Mouse (Mus musculus): ENCODE data around the gene Slc25a44. TPM values are rescaled to one million over a fixed set of nuclear protein-coding genes. Genes with fewer than 3 reads are reported as not detected.
"Not testable (repeated sequence)": the region's sequence is repeated elsewhere in the genome, so short reads cannot be mapped to it uniquely, and the experiment has no call there.

The Slc25a44 gene
- total RNA-seq, 1 experiment from 2014 or later: 42.9 TPM

- not testable (repeated sequence) for DNase-seq
Measured at GRCm38 (mm10) chr3:88367517-88367916, 57.4 kb downstream of the Slc25a44 start.

- peak; percentile 48 for DNase-seq
Measured at GRCm38 (mm10) chr3:88366830-88367428, 58.0 kb downstream of the Slc25a44 start.

- DNase-seq: no peak
Measured at GRCm38 (mm10) chr3:88365705-88366361, 59.1 kb downstream of the Slc25a44 start.

- peak; percentile 50 for DNase-seq
Measured at GRCm38 (mm10) chr3:88364337-88364736, 60.6 kb downstream of the Slc25a44 start, which contains the start of gene Paqr6. Paqr6 (plus strand) TSS chr3:88364584.

- DNase-seq: no peak
Measured at GRCm38 (mm10) chr3:88363700-88364099, 61.2 kb downstream of the Slc25a44 start.

GRCm38 (mm10) chr3:88361612-88362313 lies 63.2 kb downstream of the Slc25a44 start:
- DNase-seq: no peak

- DNase-seq: no peak
Measured at GRCm38 (mm10) chr3:88361096-88361495, 63.8 kb downstream of the Slc25a44 start.

Small RNA genes lying within 50 kb of the gene (microRNA-seq; reads per million reads assigned to microRNA genes)
- gene Mir7011: 0 to 0.69 reads per million in 2 experiments

Other genes starting within 250 kb of the Slc25a44 start
- 4.0 and 4.4 TPM in 2 replicates for gene Rhbg, start 170.4 kb downstream of the Slc25a44 start, total RNA-seq (2021)
- 1.6 and 2.5 TPM in 2 replicates for gene Gm38392, start 137.9 kb downstream of the Slc25a44 start, total RNA-seq (2021)
- gene Tsacc, start 128.1 kb downstream of the Slc25a44 start, total RNA-seq (2021): 8.9 and 11.3 TPM in 2 replicates
- gene Cct3, start 128.0 kb downstream of the Slc25a44 start, total RNA-seq (2021): 277 and 284 TPM in 2 replicates
- 183 and 214 TPM in 2 replicates for gene Glmp, start 100.1 kb downstream of the Slc25a44 start, total RNA-seq (2021)
- gene Tmem79, start 89.0 kb downstream of the Slc25a44 start, total RNA-seq (2021): 6.6 and 7.8 TPM in 2 replicates
- gene Smg5, start 88.9 kb downstream of the Slc25a44 start, total RNA-seq (2021): 55.3 and 59.1 TPM in 2 replicates
- 1.6 and 1.9 TPM in 2 replicates for gene Paqr6, start 60.6 kb downstream of the Slc25a44 start, total RNA-seq (2021)
- gene Bglap3, start 52.4 kb downstream of the Slc25a44 start, total RNA-seq (2021): 0.79 and 2.3 TPM in 2 replicates
- gene Bglap2, start 46.4 kb downstream of the Slc25a44 start, total RNA-seq (2021): 1.0 TPM in 1 of 2 replicates, not detected in the other
- 4.3 TPM in 1 of 2 replicates, not detected in the other for gene Bglap, start 40.7 kb downstream of the Slc25a44 start, total RNA-seq (2021)
- 34.9 and 41.2 TPM in 2 replicates for gene Pmf1, start 14.8 kb downstream of the Slc25a44 start, total RNA-seq (2021)
- 6.0 and 6.2 TPM in 2 replicates for gene Sema4a, start 36.0 kb upstream of the Slc25a44 start, total RNA-seq (2021)
- gene Lmna, start 84.8 kb upstream of the Slc25a44 start, total RNA-seq (2021): 90.6 and 91.1 TPM in 2 replicates
- gene Mex3a, start 107.3 kb upstream of the Slc25a44 start, total RNA-seq (2021): 3.3 and 3.5 TPM in 2 replicates
- gene Rab25, start 123.2 kb upstream of the Slc25a44 start, total RNA-seq (2021): not detected in 2 replicates
- gene Lamtor2, start 127.9 kb upstream of the Slc25a44 start, total RNA-seq (2021): 148 and 150 TPM in 2 replicates
- 74.3 and 87.0 TPM in 2 replicates for gene Ubqln4, start 128.6 kb upstream of the Slc25a44 start, total RNA-seq (2021)
- gene Ssr2, start 150.7 kb upstream of the Slc25a44 start, total RNA-seq (2021): 199 and 214 TPM in 2 replicates
- gene Arhgef2, start 180.8 kb upstream of the Slc25a44 start, total RNA-seq (2021): 35.4 and 35.9 TPM in 2 replicates
- gene Rxfp4, start 228.0 kb upstream of the Slc25a44 start, total RNA-seq (2021): not detected in 2 replicates